Mouse (Mus musculus): ENCODE measurements around the gene Ten1. TPM values are rescaled to one million over a fixed set of nuclear protein-coding genes. Genes with fewer than 3 reads are reported as not detected.

Gene Ten1
- 20.7 and 22.8 TPM in 2 replicates for polyA plus RNA-seq (2015; fragmentation: Nextera tagmentation; extraction: Ambion mirVana)

- TF ChIP-seq CTCF (IDR thresholded peaks at IDR 0.05; ENCODE audit: low read depth) (no peak), EP300 (IDR thresholded peaks at IDR 0.05; ENCODE audit: low read depth) (peak; percentile 89)
- ATAC-seq (peak; percentile 88), DNase-seq (peak; percentile 97)
- peak within 1 kb of the TSS; percentile 84 for H3K4me3 ChIP-seq (ENCODE audit: low read depth, low read length)
- H3K27me3 ChIP-seq (ENCODE audit: insufficient read depth, low read length) = no peaks in the 10 kb centered on the region
- WGBS (ENCODE audit: insufficient replicate concordance) = under 1% methylated on average over 52 of the region's 62 CpGs
- H3K36me3 ChIP-seq (replicated peaks; ENCODE audit: insufficient read depth, low read length) = peaks cover 3% of the 10 kb centered on the region; the same call in 1 of the 2 replicates
- peak within 1 kb of the TSS; percentile 91 for H3K9ac ChIP-seq (replicated peaks)
- peak within 1 kb of the TSS; percentile 91 for H3K4me2 ChIP-seq (ENCODE audit: low read depth, low read length)
- peak within 1 kb of the TSS; percentile 97 for H3K27ac ChIP-seq (ENCODE audit: low read depth)
- no peaks in the 10 kb centered on the region for H3K9me3 ChIP-seq (ENCODE audit: low read length)
- peaks cover 32% of the 10 kb centered on the region for H3K4me1 ChIP-seq (ENCODE audit: insufficient read depth)
These were observed at the start of gene Ten1, which contains the start of gene Acox1 for GRCm38 (mm10) chr11:116198639-116199531. TSS of gene Ten1 (plus strand) at chr11:116198855. TSS of gene Acox1 (minus strand) at chr11:116199045.

- ATAC-seq = no peak
- TF ChIP-seq CTCF (IDR thresholded peaks at IDR 0.05; ENCODE audit: low read depth) (no peak), EP300 (IDR thresholded peaks at IDR 0.05; ENCODE audit: low read depth) (no peak)
- H3K9me3 ChIP-seq (ENCODE audit: low read length) = no peaks in the 10 kb centered on the region
- H3K27ac ChIP-seq (ENCODE audit: low read depth) = no peak overlapping the region
- no peak overlapping the region for H3K4me2 ChIP-seq (ENCODE audit: low read depth, low read length)
- no peaks in the 10 kb centered on the region for H3K27me3 ChIP-seq (ENCODE audit: insufficient read depth, low read length)
- peaks cover 27% of the 10 kb centered on the region for H3K36me3 ChIP-seq (replicated peaks; ENCODE audit: insufficient read depth, low read length)
- H3K9ac ChIP-seq (replicated peaks) = no peak overlapping the region
- no peak overlapping the region for H3K4me3 ChIP-seq (ENCODE audit: low read depth, low read length)
- H3K4me1 ChIP-seq (ENCODE audit: insufficient read depth) = peaks cover 14% of the 10 kb centered on the region
- no peak for DNase-seq
- 90% methylated on average over 6 of the region's 6 CpGs for WGBS (ENCODE audit: insufficient replicate concordance)
These were observed 49.3 kb upstream of the Ten1 start for GRCm38 (mm10) chr11:116149341-116149740.

GRCm38 (mm10) chr11:116150960-116151359 is 47.7 kb upstream of the Ten1 start:
- Histone ChIP-seq H3K36me3 (replicated peaks; ENCODE audit: insufficient read depth, low read length) (peaks cover 33% of the 10 kb centered on the region), H3K27me3 (ENCODE audit: insufficient read depth, low read length) (no peaks in the 10 kb centered on the region), H3K9ac (replicated peaks) (no peak overlapping the region), H3K27ac (ENCODE audit: low read depth) (peak overlapping the region; percentile 55), H3K4me2 (ENCODE audit: low read depth, low read length) (peak overlapping the region; percentile 26; the same call in 1 of the 2 replicates), H3K4me3 (ENCODE audit: low read depth, low read length) (no peak overlapping the region), H3K4me1 (ENCODE audit: insufficient read depth) (peaks cover 14% of the 10 kb centered on the region), H3K9me3 (ENCODE audit: low read length) (no peaks in the 10 kb centered on the region)
- 71% methylated on average over 2 of the region's 2 CpGs for WGBS (ENCODE audit: insufficient replicate concordance)
- no peak for DNase-seq
- ATAC-seq = peak; percentile 86
- TF ChIP-seq EP300 (IDR thresholded peaks at IDR 0.05; ENCODE audit: low read depth) (no peak), CTCF (IDR thresholded peaks at IDR 0.05; ENCODE audit: low read depth) (no peak)

- H3K9me3 ChIP-seq (ENCODE audit: low read length) = no peaks in the 10 kb centered on the region
- TF ChIP-seq CTCF (IDR thresholded peaks at IDR 0.05; ENCODE audit: low read depth) (no peak), EP300 (IDR thresholded peaks at IDR 0.05; ENCODE audit: low read depth) (no peak)
- peaks cover 15% of the 10 kb centered on the region for H3K36me3 ChIP-seq (replicated peaks; ENCODE audit: insufficient read depth, low read length)
- no peak overlapping the region for H3K4me2 ChIP-seq (ENCODE audit: low read depth, low read length)
- H3K27ac ChIP-seq (ENCODE audit: low read depth) = no peak overlapping the region
- DNase-seq (no peak), ATAC-seq (no peak)
- no peaks in the 10 kb centered on the region for H3K4me1 ChIP-seq (ENCODE audit: insufficient read depth)
- no peak overlapping the region for H3K4me3 ChIP-seq (ENCODE audit: low read depth, low read length)
- H3K27me3 ChIP-seq (ENCODE audit: insufficient read depth, low read length) = no peaks in the 10 kb centered on the region
- H3K9ac ChIP-seq (replicated peaks) = no peak overlapping the region
- WGBS (ENCODE audit: insufficient replicate concordance) = 67% methylated on average over 12 of the region's 12 CpGs
These were observed 37.3 kb upstream of the Ten1 start for GRCm38 (mm10) chr11:116161312-116161711.

GRCm38 (mm10) chr11:116162146-116162545 is 36.5 kb upstream of the Ten1 start:
- Histone ChIP-seq H3K4me2 (ENCODE audit: low read depth, low read length) (no peak overlapping the region), H3K27me3 (ENCODE audit: insufficient read depth, low read length) (no peaks in the 10 kb centered on the region), H3K27ac (ENCODE audit: low read depth) (no peak overlapping the region), H3K36me3 (replicated peaks; ENCODE audit: insufficient read depth, low read length) (peaks cover 15% of the 10 kb centered on the region), H3K4me3 (ENCODE audit: low read depth, low read length) (no peak overlapping the region), H3K9ac (replicated peaks) (no peak overlapping the region), H3K4me1 (ENCODE audit: insufficient read depth) (peaks cover 6% of the 10 kb centered on the region), H3K9me3 (ENCODE audit: low read length) (no peaks in the 10 kb centered on the region)
- TF ChIP-seq EP300 (IDR thresholded peaks at IDR 0.05; ENCODE audit: low read depth) (no peak), CTCF (IDR thresholded peaks at IDR 0.05; ENCODE audit: low read depth) (no peak)
- DNase-seq = no peak
- no peak for ATAC-seq
- 77% methylated on average over 10 of the region's 10 CpGs for WGBS (ENCODE audit: insufficient replicate concordance)

- H3K36me3 ChIP-seq (replicated peaks; ENCODE audit: insufficient read depth, low read length) = peaks cover 11% of the 10 kb centered on the region; the same call in 1 of the 2 replicates
- H3K27ac ChIP-seq (ENCODE audit: low read depth) = no peak overlapping the region
- no peak overlapping the region for H3K4me3 ChIP-seq (ENCODE audit: low read depth, low read length)
- 68% methylated on average over 9 of the region's 9 CpGs for WGBS (ENCODE audit: insufficient replicate concordance)
- no peaks in the 10 kb centered on the region for H3K9me3 ChIP-seq (ENCODE audit: low read length)
- DNase-seq (no peak), ATAC-seq (no peak)
- H3K4me1 ChIP-seq (ENCODE audit: insufficient read depth) = peaks cover 12% of the 10 kb centered on the region
- no peaks in the 10 kb centered on the region for H3K27me3 ChIP-seq (ENCODE audit: insufficient read depth, low read length)
- H3K9ac ChIP-seq (replicated peaks) = no peak overlapping the region
- TF ChIP-seq CTCF (IDR thresholded peaks at IDR 0.05; ENCODE audit: low read depth) = no peak
- TF ChIP-seq EP300 (IDR thresholded peaks at IDR 0.05; ENCODE audit: low read depth) = no peak
- no peak overlapping the region for H3K4me2 ChIP-seq (ENCODE audit: low read depth, low read length)
These were observed 35.7 kb upstream of the Ten1 start for GRCm38 (mm10) chr11:116163002-116163401.
